Mouse (Mus musculus) liver, adult 2 months (tissue): ENCODE measurements around the gene Apoe. TPM values are rescaled to one million over a fixed set of nuclear protein-coding genes. Genes with fewer than 3 reads are reported as not detected.

Experiments
- DNase-seq: peaks from one replicate; pipeline ENCODE4 v3.0.0-alpha.2; 2011; ENCODE audit warnings: low read depth, low spot score; ENCODE audit errors: extremely low read depth
- H3K27ac ChIP-seq: fragments of 200-500 bp; replicated peaks from 2 replicates; pipeline ENCODE4 v1.5.1; 2012; ENCODE audit warnings: low read depth, mild to moderate bottlenecking, control low read depth, inconsistent platforms, low read length; ENCODE audit not compliant: insufficient read depth
- H3K27me3 ChIP-seq: fragments of 200-500 bp; 2 replicates; pipeline ENCODE4 v1.6.1; 2012; ENCODE audit warnings: mild to moderate bottlenecking, moderate library complexity, low read length, inconsistent platforms; ENCODE audit not compliant: control insufficient read depth, insufficient read depth
- H3K36me3 ChIP-seq: fragments of 200-500 bp; 2 replicates; pipeline ENCODE4 v1.6.1; 2012; ENCODE audit warnings: low read length, inconsistent platforms; ENCODE audit not compliant: control insufficient read depth, insufficient read depth
- H3K4me1 ChIP-seq: fragments of 200-500 bp; 2 replicates; pipeline ENCODE4 v1.6.1; 2011; ENCODE audit warnings: low read length; ENCODE audit not compliant: control insufficient read depth, insufficient read depth
- H3K4me3 ChIP-seq: fragments of 200-500 bp; 2 replicates; pipeline ENCODE4 v1.5.1; 2011; ENCODE audit warnings: low read depth, mild to moderate bottlenecking, control low read depth, low read length, moderate library complexity; ENCODE audit not compliant: insufficient read depth
- H3K79me2 ChIP-seq: fragments of 200-500 bp; 2 replicates; pipeline ENCODE4 v1.6.1; 2012; ENCODE audit warnings: inconsistent platforms, mild to moderate bottlenecking, low read length, moderate library complexity; ENCODE audit not compliant: control insufficient read depth, insufficient read depth
- H3K9ac ChIP-seq: fragments of 200-500 bp; 2 replicates; pipeline ENCODE4 v1.6.1; 2012; ENCODE audit warnings: low read depth, mild to moderate bottlenecking, control low read depth, inconsistent platforms, low read length
- CTCF ChIP-seq: fragments of 200-500 bp; IDR thresholded peaks from 2 replicates; pipeline ENCODE4 v1.5.1; 2011; ENCODE audit warnings: low read depth, low read length, control low read depth
- POLR2A ChIP-seq: fragments of 200-500 bp; IDR thresholded peaks from 2 replicates; pipeline ENCODE4 v1.6.1; 2011; ENCODE audit warnings: low read length, control low read depth; ENCODE audit not compliant: insufficient read depth; ENCODE audit errors: extremely low read depth
- WGBS: fragments of 180-500 bp; shearing (Covaris S2); methylation state at CpG from one replicate; pipeline ENCODE4 v1.1.7; 2018; 5-methylcytosine and 5-hydroxymethylcytosine counted together
- polyA plus RNA-seq: library from polyadenylated mRNA; depleted of rRNA; stranded (reverse); fragments of >200 nt; gene quantifications from 2 replicates; pipeline ENCODE4 v1.2.3, GENCODE M21; 2012
- total RNA-seq: library from RNA; depleted of rRNA; stranded (reverse); fragments of >200 nt; gene quantifications from 2 replicates; pipeline ENCODE4 v1.2.3, GENCODE M21; 2014

The Apoe gene
- total and polyA plus RNA-seq, 2 experiments: 25,019 to 39,394 TPM

GRCm38 (mm10) chr7:19694336-19695212, 4.4 kb downstream of the Apoe start:
- peak overlapping the region; percentile 80 for H3K27ac ChIP-seq
- peaks cover 16% of the 10 kb centered on the region for H3K79me2 ChIP-seq
- TF ChIP-seq POLR2A: peak; percentile 41; the same call in 1 of the 2 replicates
- TF ChIP-seq CTCF: no peak
- H3K4me1 ChIP-seq: peaks cover 25% of the 10 kb centered on the region
- DNase-seq: peak; percentile 96
- H3K4me3 ChIP-seq: no peak overlapping the region
- H3K36me3 ChIP-seq: peaks cover 20% of the 10 kb centered on the region
- no peaks in the 10 kb centered on the region for H3K27me3 ChIP-seq
- H3K9ac ChIP-seq: peak overlapping the region; percentile 60
- 11% methylated on average over 10 of the region's 10 CpGs for WGBS

DNA sequence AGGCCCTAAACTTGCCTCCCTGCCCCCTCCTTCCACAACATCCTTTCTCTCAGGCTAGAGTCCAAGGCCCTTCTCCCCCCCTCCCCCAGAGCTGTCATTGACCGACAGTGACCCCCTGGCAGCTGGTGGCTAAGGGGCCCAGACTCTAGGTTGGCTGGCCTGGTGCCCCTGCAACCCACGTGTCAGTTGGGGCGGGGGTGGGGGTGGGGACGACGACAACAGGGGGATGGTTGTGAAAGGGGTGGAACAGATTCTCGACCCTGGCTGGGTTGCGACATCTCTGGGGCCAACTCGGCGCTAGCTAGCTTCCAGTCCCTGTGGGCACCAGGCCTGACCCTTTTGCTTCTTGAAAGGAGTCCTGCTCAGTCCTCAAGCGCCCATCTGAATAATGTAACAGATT, 5.6 kb downstream of the Apoe start:
- H3K4me1 ChIP-seq: peaks cover 29% of the 10 kb centered on the region
- peaks cover 16% of the 10 kb centered on the region for H3K79me2 ChIP-seq
- DNase-seq: peak; percentile 92
- H3K27ac ChIP-seq: peak overlapping the region; percentile 90
- TF ChIP-seq POLR2A (0 out of 2 replicates have a peak, but pooled peaks have one; percentile 5), CTCF (no peak)
- H3K36me3 ChIP-seq: peaks cover 20% of the 10 kb centered on the region
- no peaks in the 10 kb centered on the region for H3K27me3 ChIP-seq
- 5% methylated on average over 10 of the region's 10 CpGs for WGBS
- peak overlapping the region; percentile 60 for H3K9ac ChIP-seq
- H3K4me3 ChIP-seq: no peak overlapping the region

DNA sequence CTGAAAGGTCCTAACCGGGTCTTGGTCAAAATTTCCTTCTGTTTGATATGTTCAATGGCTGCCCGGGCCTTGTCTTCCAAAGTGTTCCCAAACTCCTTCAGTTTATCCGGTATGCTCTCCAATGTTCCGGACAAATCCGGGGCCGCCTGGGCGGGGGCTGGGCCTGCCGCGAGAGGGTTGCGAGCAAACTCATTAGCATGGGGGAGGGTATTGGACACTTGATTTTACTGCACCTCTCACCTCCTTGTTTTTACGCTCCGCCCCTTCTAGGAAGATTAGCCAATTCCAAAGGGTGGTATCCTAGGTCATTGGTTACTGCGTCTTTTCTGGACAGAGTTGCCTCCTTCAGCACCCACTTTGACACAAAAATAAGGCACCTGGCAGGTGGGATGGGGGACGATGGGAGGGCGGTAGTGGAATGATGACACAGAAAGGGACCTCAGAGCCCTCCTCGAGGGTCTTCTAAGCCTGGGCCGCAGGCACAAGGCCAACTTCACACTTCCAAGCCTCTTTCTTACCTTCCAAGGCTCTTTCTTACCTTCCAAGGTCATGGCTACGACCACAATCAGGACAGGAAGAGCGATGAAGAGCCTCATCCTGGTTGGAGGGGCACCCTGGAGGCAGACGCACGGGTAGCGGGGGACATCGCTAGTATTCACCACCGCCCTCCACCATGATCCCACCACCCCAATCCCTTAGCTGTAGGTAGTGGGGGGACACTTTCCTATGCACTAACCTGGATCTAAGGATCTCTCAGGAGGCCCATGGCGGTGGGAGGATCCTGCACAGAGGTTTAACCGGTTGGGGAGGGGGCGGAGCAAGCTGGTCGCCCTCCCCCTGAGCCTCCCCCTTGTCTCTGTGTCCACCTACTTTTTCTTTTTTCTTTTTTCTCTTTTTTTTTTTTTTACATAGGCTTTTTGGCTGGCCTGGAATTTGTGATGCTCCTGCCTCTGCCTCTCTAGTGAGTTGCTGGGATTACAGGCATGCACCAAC, 6.8 kb downstream of the Apoe start, which contains the start of gene Apoc1:
Gene Apoc1, minus strand, starts transcription at position 788 of the 993 bp plus-strand sequence.
- WGBS: 17% methylated on average over 28 of the region's 28 CpGs
- peak; percentile 91 for DNase-seq
- H3K36me3 ChIP-seq: peaks cover 13% of the 10 kb centered on the region
- H3K27me3 ChIP-seq: no peaks in the 10 kb centered on the region
- no peak; the same call in 1 of the 2 replicates for TF ChIP-seq CTCF
- peak; percentile 92 for TF ChIP-seq POLR2A
- peaks cover 10% of the 10 kb centered on the region; the same call in 1 of the 2 replicates for H3K79me2 ChIP-seq
- H3K4me3 ChIP-seq: peak within 1 kb of the TSS; percentile 73
- peak within 1 kb of the TSS; percentile 90 for H3K27ac ChIP-seq
- H3K9ac ChIP-seq: peak within 1 kb of the TSS; percentile 83
- H3K4me1 ChIP-seq: peaks cover 29% of the 10 kb centered on the region

GRCm38 (mm10) chr7:19691434-19691833, 7.6 kb downstream of the Apoe start:
- no peak; the same call in 1 of the 2 replicates for TF ChIP-seq POLR2A
- no peak for TF ChIP-seq CTCF
- Histone ChIP-seq H3K4me3 (peak overlapping the region; percentile 73), H3K27me3 (no peaks in the 10 kb centered on the region), H3K9ac (peak overlapping the region; percentile 83), H3K27ac (peak overlapping the region; percentile 90), H3K36me3 (peaks cover 6% of the 10 kb centered on the region), H3K79me2 (peaks cover 3% of the 10 kb centered on the region; the same call in 1 of the 2 replicates), H3K4me1 (peaks cover 33% of the 10 kb centered on the region)
- DNase-seq: peak; percentile 82
- 19% methylated on average over 6 of the region's 6 CpGs for whole genome bisulfite sequencing

GRCm38 (mm10) chr7:19690845-19691244, 8.1 kb downstream of the Apoe start:
- H3K27me3 ChIP-seq: no peaks in the 10 kb centered on the region
- H3K4me3 ChIP-seq: peak overlapping the region; percentile 73
- peak overlapping the region; percentile 90 for H3K27ac ChIP-seq
- TF ChIP-seq POLR2A (peak; percentile 28; the same call in 1 of the 2 replicates), CTCF (no peak)
- H3K4me1 ChIP-seq: peaks cover 36% of the 10 kb centered on the region
- peak; percentile 90 for DNase-seq
- WGBS: 5% methylated on average over 4 of the region's 4 CpGs
- H3K9ac ChIP-seq: peak overlapping the region; percentile 83
- H3K79me2 ChIP-seq: no peaks in the 10 kb centered on the region
- H3K36me3 ChIP-seq: peaks cover under 1% of the 10 kb centered on the region; the same call in 1 of the 2 replicates
